Mouse (Mus musculus) Patski (cell line): ENCODE measurements around the gene Sfrp2. TPM values are rescaled to one million over a fixed set of nuclear protein-coding genes. Genes with fewer than 3 reads are reported as not detected.

ENCODE experiments used
- ATAC-seq: fragments of 100-300 bp; one replicate; pipeline ENCODE4 v1.8.0; 2021
- CTCF ChIA-PET: fragments of 350-600 bp; sonication (Branson Sonifier 250); formaldehyde crosslinking; loops from one replicate; lab custom pipeline; 2022; ENCODE audit warnings: inconsistent platforms; lab: Charles Lee
- POLR2A ChIA-PET: fragments of 350-600 bp; sonication (Branson Sonifier 250); formaldehyde crosslinking; loops from one replicate; lab custom pipeline; 2022; ENCODE audit warnings: antibody characterized with exemption, inconsistent platforms; lab: Charles Lee
- DNase-seq: peaks from one replicate; pipeline ENCODE4 v3.0.0-alpha.2; 2011; ENCODE audit warnings: low read depth, low spot score
- H3K27me3 ChIP-seq: fragments of 371-371 bp; one replicate; pipeline ENCODE4 v1.5.1; 2021
- CTCF ChIP-seq: fragments of 100-300 bp; IDR thresholded peaks from one replicate; pipeline ENCODE4 v1.5.1; 2021
- in situ Hi-C: fragments of 300-500 bp; cut with MboI; formaldehyde crosslinking; loops from 3 replicates; pipeline ENCODE4 v1.11.1; 2018; ENCODE audit warnings: low pct_unique_long_range_greater_than_20kb, mixed read lengths
- polyA plus RNA-seq: library from polyadenylated mRNA; unstranded; gene quantifications from one replicate; pipeline ENCODE4 v1.2.3, GENCODE M21; 2021

Sfrp2 gene
- polyA plus RNA-seq, 1 experiment from 2014 or later, result 0.23 TPM

DNA sequence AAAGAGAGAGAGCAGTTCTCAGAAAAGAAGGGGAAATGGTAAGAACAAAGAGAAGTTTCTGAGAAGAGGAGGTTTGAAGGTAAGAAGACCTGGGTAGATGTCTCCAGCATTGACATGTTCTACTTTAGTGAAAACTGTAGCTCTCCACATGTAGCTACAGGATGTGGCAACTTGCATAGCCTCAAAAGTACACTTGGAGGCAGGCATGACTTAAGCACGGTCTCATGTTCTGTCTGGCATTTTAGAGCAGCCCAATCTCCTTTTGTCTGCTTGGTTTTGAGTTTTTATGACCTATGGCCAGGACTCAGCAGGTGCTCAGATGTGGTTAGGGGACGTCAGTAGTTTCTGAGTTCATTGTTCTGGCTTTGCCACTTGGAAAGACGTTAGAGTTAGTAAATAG lies 25.3 kb downstream of the Sfrp2 start:
- in situ Hi-C loops, result no loop called here
- H3K27me3 ChIP-seq, result peaks cover 38% of the 10 kb centered on the region
- POLR2A ChIA-PET, result no interaction called here
- CTCF ChIA-PET, result interaction anchor here (1.0 to 1.2 kb wide), 2 partner anchors 12 to 512 kb away, joined by 3 to 4 read pairs; no protein-coding TSS in a partner anchor
- no peak for TF ChIP-seq CTCF
- DNase-seq, result no peak
- no peak for ATAC-seq

DNA sequence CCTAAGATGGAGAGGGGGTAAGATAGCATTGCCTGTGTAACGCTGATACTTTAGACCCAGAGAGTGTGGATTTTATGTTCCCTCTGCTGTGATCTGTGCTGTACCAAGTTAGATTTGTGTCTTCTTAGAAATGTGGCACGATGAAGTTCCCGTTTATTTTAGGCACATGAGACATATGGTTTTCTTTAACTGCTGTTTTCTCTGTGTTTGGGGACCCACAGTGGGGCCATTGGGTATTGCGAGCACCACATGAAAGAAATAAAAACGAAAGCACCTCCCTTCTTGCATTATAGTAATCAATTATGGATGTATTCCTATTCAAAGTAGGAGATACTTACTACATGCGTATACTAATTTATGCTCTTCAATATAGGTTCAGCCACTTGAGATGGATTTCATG lies 31.0 kb downstream of the Sfrp2 start:
- peak; percentile 44 for TF ChIP-seq CTCF
- H3K27me3 ChIP-seq, result peaks cover 35% of the 10 kb centered on the region
- no peak for ATAC-seq
- no peak for DNase-seq
- ChIA-PET POLR2A (no interaction called here), CTCF (interaction anchor here (0.7 to 1.8 kb wide), 19 partner anchors 9 to 329 kb away, joined by 3 to 12 read pairs (median 4); partner anchors contain the start of gene Tlr2)
- in situ Hi-C loops, result no loop called here

DNA sequence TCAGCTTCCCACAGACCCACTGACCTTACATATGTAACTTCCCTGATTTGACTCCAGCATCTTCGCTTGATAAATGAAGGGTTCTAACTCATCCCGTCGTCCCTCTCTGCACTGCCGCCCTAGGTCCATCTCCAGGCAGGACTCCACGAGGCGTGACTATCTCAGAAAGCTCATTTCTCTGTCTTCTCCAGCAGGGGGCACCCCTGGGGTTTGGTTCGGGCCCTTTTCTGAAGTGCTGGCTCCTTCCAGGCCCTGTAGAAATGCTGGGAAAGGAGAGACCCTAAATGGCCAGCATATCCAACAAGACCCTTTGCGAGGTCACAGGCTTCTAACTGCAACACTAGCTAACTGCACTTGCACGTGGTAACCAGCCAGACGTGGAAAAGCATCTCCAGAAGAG lies 31.7 kb downstream of the Sfrp2 start:
- ChIA-PET POLR2A (interaction anchor here (1.0 kb wide), 1 partner anchor 101 kb away, joined by 4 read pairs; no protein-coding TSS in a partner anchor), CTCF (interaction anchor here (0.7 to 1.8 kb wide), 20 partner anchors 8 to 328 kb away, joined by 3 to 12 read pairs (median 4); partner anchors contain the start of gene Tlr2)
- peak; percentile 76 for ATAC-seq
- DNase-seq, result peak; percentile 22
- in situ Hi-C loops, result no loop called here
- H3K27me3 ChIP-seq, result peaks cover 29% of the 10 kb centered on the region
- peak; percentile 97 for TF ChIP-seq CTCF

DNA sequence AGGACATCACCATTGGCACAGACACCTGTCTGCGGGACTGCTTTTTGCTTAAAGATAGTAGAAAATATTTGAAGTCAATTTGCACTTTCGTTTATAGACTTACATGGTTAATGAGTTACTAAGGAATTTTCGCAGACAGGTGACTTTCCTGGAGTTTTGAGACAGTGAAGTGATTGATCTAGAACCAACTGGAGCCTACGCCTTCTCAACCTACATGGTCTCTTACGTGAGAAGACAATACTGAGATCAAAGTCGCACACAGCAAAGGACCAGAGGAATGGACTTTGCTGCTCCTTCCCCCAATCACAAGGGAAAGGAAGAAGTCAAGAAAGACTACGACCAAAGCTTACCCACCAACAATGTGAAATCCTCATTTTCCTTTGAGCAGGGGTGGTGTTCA lies 33.4 kb downstream of the Sfrp2 start:
- in situ Hi-C loops, result no loop called here
- POLR2A ChIA-PET, result no interaction called here
- CTCF ChIA-PET, result interaction anchor here (1.6 kb wide), 1 partner anchor 96 kb away, joined by 3 read pairs; no protein-coding TSS in a partner anchor
- peaks cover 20% of the 10 kb centered on the region for H3K27me3 ChIP-seq
- ATAC-seq (no peak), DNase-seq (no peak)
- TF ChIP-seq CTCF, result no peak

DNA sequence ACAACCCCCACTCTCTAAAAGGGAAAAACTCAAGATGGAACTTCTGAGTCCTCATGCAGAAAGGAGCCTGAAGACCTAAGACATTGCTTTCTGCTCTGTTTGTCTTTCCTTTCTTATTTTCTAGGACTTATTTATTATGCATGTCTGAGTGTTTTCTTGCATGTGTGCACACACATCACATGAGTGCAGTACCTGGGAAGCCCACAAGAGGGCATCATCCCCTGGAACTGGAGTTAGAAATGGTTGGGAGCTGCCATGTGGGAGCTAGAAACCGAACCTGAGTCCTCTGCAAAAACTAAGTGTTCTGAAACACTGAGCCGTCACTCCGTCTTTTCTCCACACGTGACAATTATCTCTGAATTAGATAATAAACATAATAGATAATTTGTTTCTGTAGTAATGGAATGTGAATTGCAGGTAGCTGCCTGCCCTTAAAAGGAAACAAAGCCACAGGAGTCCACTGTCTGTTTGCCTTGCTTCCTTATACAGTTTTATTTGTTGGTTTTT lies 35.6 kb downstream of the Sfrp2 start:
- TF ChIP-seq CTCF, result peak; percentile 70
- DNase-seq, result no peak
- in situ Hi-C loops, result loop anchor here (5.0 to 10.0 kb wide), 2 partner anchors 91 to 323 kb away; no protein-coding TSS in a partner anchor
- ChIA-PET CTCF (interaction anchor here (0.8 to 1.7 kb wide), 3 partner anchors 11 to 100 kb away, joined by 3 to 8 read pairs (median 5); no protein-coding TSS in a partner anchor), POLR2A (no interaction called here)
- ATAC-seq, result no peak
- H3K27me3 ChIP-seq, result peaks cover 14% of the 10 kb centered on the region

DNA sequence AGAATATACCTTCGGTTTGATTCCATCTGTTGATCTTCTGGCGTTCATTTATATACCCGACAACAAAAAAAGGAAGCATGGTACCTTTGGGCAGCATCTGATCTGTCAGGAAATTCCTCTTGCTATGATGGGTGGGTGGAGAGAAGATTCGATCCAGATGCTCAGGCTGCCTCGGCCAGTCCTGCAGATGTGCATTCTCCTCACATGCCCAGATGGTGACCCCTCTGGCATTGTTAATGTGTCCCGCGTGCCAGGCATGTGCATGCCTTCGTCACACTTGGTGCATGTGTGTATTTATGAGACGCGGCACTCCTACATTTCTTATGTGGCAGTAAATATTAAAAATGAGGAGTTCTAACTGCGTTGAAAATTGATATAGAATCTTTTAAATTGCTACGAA lies 42.4 kb downstream of the Sfrp2 start:
- in situ Hi-C loops, result loop anchor here (10.0 kb wide), 1 partner anchor 316 kb away; no protein-coding TSS in a partner anchor

DNA sequence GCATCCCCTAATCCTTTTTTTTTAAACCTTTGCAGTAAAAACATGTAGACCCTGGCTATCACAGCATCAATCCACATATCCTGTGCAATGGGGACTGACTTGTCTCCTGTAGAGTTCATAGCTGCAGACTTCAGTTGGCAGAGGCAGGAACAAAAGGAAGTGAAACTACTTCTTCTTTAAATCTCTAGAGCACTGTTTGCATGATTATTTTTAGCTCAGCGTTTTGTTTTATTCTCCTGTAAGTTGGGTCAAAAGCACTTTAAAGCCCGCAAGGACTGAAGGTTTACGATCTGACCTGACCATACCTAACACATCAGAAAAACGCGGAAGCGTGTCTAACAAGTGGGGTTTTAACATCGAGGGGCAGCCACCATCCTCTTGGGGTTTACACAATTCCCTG lies 45.9 kb downstream of the Sfrp2 start:
- no peak for TF ChIP-seq CTCF
- ChIA-PET POLR2A (interaction anchor here (0.6 kb wide), 1 partner anchor 573 kb away, joined by 3 read pairs; no protein-coding TSS in a partner anchor), CTCF (interaction anchor here (1.5 to 2.6 kb wide), 3 partner anchors 10 to 14 kb away, joined by 5 to 11 read pairs (median 7); no protein-coding TSS in a partner anchor)
- H3K27me3 ChIP-seq, result peaks cover 21% of the 10 kb centered on the region
- no peak for DNase-seq
- in situ Hi-C loops, result no loop called here
- ATAC-seq, result no peak

More for the DNA sequence above, 42.4 kb downstream of the Sfrp2 start:
- CTCF ChIA-PET, result interaction anchor here (1.5 kb wide), 1 partner anchor 11 kb away, joined by 4 read pairs; no protein-coding TSS in a partner anchor
- no peak for TF ChIP-seq CTCF
- POLR2A ChIA-PET, result no interaction called here
- no peak for DNase-seq
- H3K27me3 ChIP-seq, result peaks cover 30% of the 10 kb centered on the region
- ATAC-seq, result no peak

DNA sequence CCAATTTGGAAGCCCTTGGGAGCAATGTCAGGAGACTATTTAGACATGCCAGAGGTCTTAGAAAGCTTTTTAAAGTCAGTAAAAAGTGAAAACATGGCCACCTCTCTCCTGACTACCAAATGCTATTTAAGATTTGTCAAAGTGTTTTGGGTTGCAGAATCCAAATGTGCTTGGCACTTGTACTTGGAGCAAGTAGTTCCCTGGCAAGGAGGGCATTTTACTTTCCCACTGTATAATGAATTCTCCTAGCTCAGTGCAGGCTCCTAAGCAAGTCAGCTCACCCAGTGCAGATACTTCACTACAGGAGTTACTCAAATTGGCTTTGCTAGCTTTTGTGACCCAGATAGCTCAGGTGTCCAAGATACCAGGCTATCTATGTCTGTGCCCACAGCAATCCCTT lies 46.7 kb downstream of the Sfrp2 start:
- in situ Hi-C loops, result no loop called here
- H3K27me3 ChIP-seq, result peaks cover 14% of the 10 kb centered on the region
- ChIA-PET POLR2A (no interaction called here), CTCF (interaction anchor here (1.1 to 2.6 kb wide), 4 partner anchors 9 to 15 kb away, joined by 3 to 11 read pairs (median 6); no protein-coding TSS in a partner anchor)
- DNase-seq, result no peak
- no peak for ATAC-seq
- no peak for TF ChIP-seq CTCF

DNA sequence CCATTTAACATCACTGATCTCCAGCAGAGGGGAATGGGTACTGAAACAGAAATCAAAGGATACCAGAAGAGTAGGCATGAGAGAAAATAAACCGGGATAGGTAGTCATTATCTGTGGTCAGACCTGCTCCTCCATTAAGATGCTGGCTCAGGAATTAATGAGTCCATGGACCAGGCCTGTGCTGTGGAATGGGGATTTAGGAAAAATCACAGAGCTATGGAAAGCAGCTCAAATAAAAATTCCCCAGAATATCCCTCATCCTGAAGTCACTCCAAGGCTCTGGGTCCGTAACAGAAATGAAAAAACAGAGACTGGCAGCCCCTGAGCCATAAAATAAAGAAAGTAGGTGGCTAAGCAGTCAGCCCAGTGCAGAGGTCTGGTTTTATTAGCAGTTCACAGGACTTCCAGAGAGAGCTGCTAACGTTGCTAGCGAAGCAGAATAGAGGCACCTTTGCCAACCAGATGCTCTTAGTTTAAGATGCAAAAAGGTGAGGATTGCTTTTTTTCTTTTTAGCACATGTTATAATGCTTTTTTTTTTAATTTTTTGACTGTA lies 50.3 kb downstream of the Sfrp2 start:
- no peak for ATAC-seq
- in situ Hi-C loops, result no loop called here

DNA sequence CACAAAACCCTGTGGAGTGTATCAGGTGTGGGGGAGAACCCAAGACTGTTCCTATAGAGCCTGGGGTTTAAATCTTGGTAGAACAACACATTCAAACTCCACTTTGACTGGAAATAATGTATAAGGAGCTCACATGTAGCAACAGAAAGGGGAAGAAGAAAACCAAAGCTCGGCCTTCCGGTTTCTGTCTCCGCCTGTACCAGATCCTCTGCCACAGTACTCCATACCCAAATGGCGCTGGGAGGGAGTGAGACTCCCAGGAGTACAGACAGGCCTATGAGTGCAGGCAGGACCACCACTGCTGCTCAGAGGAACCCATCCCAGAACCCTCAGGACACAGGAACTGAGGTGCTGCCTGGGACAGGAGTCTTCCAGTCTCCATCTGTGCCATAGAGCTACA lies 57.7 kb downstream of the Sfrp2 start:
- ChIA-PET CTCF (interaction anchor here (0.9 to 1.5 kb wide), 2 partner anchors 9 to 26 kb away, joined by 3 to 7 read pairs; no protein-coding TSS in a partner anchor), POLR2A (interaction anchor here (1.1 kb wide), 1 partner anchor 17 kb away, joined by 3 read pairs; no protein-coding TSS in a partner anchor)
- no peak for DNase-seq
- TF ChIP-seq CTCF, result no peak
- no peak for ATAC-seq
- in situ Hi-C loops, result no loop called here
- no peaks in the 10 kb centered on the region for H3K27me3 ChIP-seq

More for the DNA sequence above, 50.3 kb downstream of the Sfrp2 start:
- no peak for TF ChIP-seq CTCF
- H3K27me3 ChIP-seq, result peaks cover 3% of the 10 kb centered on the region
- no peak for DNase-seq
- POLR2A ChIA-PET, result no interaction called here
- CTCF ChIA-PET, result interaction anchor here (0.9 to 1.7 kb wide), 7 partner anchors 11 to 33 kb away, joined by 3 to 7 read pairs (median 3); no protein-coding TSS in a partner anchor

Other genes with a start within 250 kb of the Sfrp2 start
- gene Tlr2, start 75.4 kb downstream of the Sfrp2 start, polyA plus RNA-seq, result 23.1 TPM